ENCODE assay signal across 8 mouse cellular contexts in the genomic region with DNA sequence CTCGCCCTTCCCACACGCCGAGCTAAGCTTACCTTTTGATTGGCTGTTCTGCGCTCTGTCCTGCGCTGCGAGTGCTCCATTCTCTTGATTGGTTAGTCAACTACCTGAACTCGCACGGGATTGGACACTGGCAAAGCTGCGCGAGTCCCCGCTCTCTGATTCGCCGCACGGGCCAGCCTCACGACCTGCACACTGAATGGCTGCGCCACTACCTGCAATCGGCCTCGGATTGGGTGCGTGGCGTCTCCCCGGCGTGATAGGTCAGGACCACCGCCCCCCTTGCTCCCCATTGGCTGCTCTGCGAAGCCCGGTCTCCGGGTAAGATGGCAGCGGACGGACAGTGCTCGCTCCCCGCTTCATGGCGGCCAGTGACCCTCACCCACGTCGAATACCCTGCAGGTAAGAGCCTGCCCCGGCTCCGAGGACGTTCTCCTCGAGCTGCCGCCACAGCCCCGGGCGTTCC. TPM values are rescaled to one million over a fixed set of nuclear protein-coding genes. Genes with fewer than 3 reads are reported as not detected.
DNase-seq lines count a peak whose midpoint lies in the region; ATAC-seq and TF ChIP-seq lines count a peak whose summit lies in the region.

Gene Dolpp1, plus strand, starts transcription at position 141 of the 463 bp plus-strand sequence.

- H3K4me3 ChIP-seq in embryonic facial prominence, embryonic 13.5 days: peak within 1 kb of the TSS; percentile 84
- peak within 1 kb of the TSS; percentile 95 for H3K4me3 ChIP-seq in heart, adult 2 months
- peak within 1 kb of the TSS; percentile 82 for H3K4me3 ChIP-seq in limb, embryonic 13.5 days
- peak within 1 kb of the TSS; percentile 82 for H3K4me3 ChIP-seq in midbrain, embryonic 16.5 days (ENCODE audit: low read depth, low read length)

- H3K79me2 ChIP-seq in heart, adult 2 months (replicated peaks; ENCODE audit: control insufficient read depth, insufficient read depth, low read length): no peaks in the 10 kb centered on the region

- H3K27ac ChIP-seq in embryonic facial prominence, embryonic 13.5 days: peak within 1 kb of the TSS; percentile 87
- peak within 1 kb of the TSS; percentile 82 for H3K27ac ChIP-seq in heart, adult 2 months
- peak within 1 kb of the TSS; percentile 56 for H3K27ac ChIP-seq in limb, embryonic 13.5 days
- peak within 1 kb of the TSS; percentile 95 for H3K27ac ChIP-seq in midbrain, embryonic 16.5 days (ENCODE audit: low read length)

- H3K36me3 ChIP-seq in embryonic facial prominence, embryonic 13.5 days: peaks cover 22% of the 10 kb centered on the region
- no peaks in the 10 kb centered on the region for H3K36me3 ChIP-seq in heart, adult 2 months (ENCODE audit: control insufficient read depth, insufficient read depth, low read length)
- peaks cover 25% of the 10 kb centered on the region for H3K36me3 ChIP-seq in limb, embryonic 13.5 days
- peaks cover 7% of the 10 kb centered on the region; the same call in 1 of the 2 replicates for H3K36me3 ChIP-seq in midbrain, embryonic 16.5 days (ENCODE audit: control insufficient read depth, insufficient read depth, low read length)

- under 1% methylated on average over 40 of the region's 40 CpGs for WGBS in embryonic facial prominence, embryonic 13.5 days
- WGBS in heart, adult 2 months: under 1% methylated on average over 40 of the region's 40 CpGs
- whole genome bisulfite sequencing in limb, embryonic 13.5 days: under 1% methylated on average over 40 of the region's 40 CpGs
- under 1% methylated on average over 40 of the region's 40 CpGs for WGBS in midbrain, embryonic 16.5 days

- ATAC-seq in embryonic facial prominence, embryonic 13.5 days (ENCODE audit: insufficient number of reproducible peaks, insufficient read depth, low FRiP score, low TSS enrichment, low read depth): peak; percentile 97
- peak; percentile 99 for ATAC-seq in limb, embryonic 13.5 days (ENCODE audit: low FRiP score, low read depth)
- ATAC-seq in midbrain, embryonic 16.5 days: peak; percentile 99

- H3K9ac ChIP-seq in embryonic facial prominence, embryonic 13.5 days: peak within 1 kb of the TSS; percentile 81
- H3K9ac ChIP-seq in heart, adult 2 months (ENCODE audit: low read depth, low read length): peak within 1 kb of the TSS; percentile 83
- peak within 1 kb of the TSS; percentile 81 for H3K9ac ChIP-seq in limb, embryonic 13.5 days
- H3K9ac ChIP-seq in midbrain, embryonic 16.5 days (ENCODE audit: low read depth, low read length): peak within 1 kb of the TSS; percentile 61

- no peak for TF ChIP-seq EP300 in heart, adult 2 months (IDR thresholded peaks at IDR 0.05; ENCODE audit: insufficient read depth, low read depth, low read length)

- intact Hi-C loops in heart, adult 2 months (cut with DNase I): loop anchor here (1.0 kb wide), 1 partner anchor 23 kb away; the partner anchor contains the start of gene Crat

- H3K4me1 ChIP-seq in embryonic facial prominence, embryonic 13.5 days: peaks cover 22% of the 10 kb centered on the region
- H3K4me1 ChIP-seq in heart, adult 2 months (ENCODE audit: control insufficient read depth, insufficient read depth, low read length): peaks cover 3% of the 10 kb centered on the region
- peaks cover 16% of the 10 kb centered on the region for H3K4me1 ChIP-seq in limb, embryonic 13.5 days
- H3K4me1 ChIP-seq in midbrain, embryonic 16.5 days (ENCODE audit: control insufficient read depth, insufficient read depth, low read length): peaks cover 17% of the 10 kb centered on the region

- DNase-seq in 3134 (ENCODE audit: extremely low read depth, insufficient read length, low spot score): peak; percentile 98
- peak; percentile 97 for DNase-seq in adrenal gland, postnatal 36 days
- peak; percentile 91 to 97 for DNase-seq in heart, adult 2 months
- peak; percentile 98 for DNase-seq in kidney, adult 8-10 months
- peak; percentile 91 to 96 for DNase-seq in spleen, postnatal 10 days (ENCODE audit: low spot score in 2 of 2)

- TF ChIP-seq CTCF in heart, adult 2 months (IDR thresholded peaks at IDR 0.05): no peak

- H3K4me2 ChIP-seq in embryonic facial prominence, embryonic 13.5 days: peak within 1 kb of the TSS; percentile 95
- H3K4me2 ChIP-seq in limb, embryonic 13.5 days (replicated peaks): peak within 1 kb of the TSS; percentile 85
- peak within 1 kb of the TSS; percentile 68 for H3K4me2 ChIP-seq in midbrain, embryonic 16.5 days (ENCODE audit: low read length)

- no peaks in the 10 kb centered on the region for H3K27me3 ChIP-seq in embryonic facial prominence, embryonic 13.5 days
- no peaks in the 10 kb centered on the region for H3K27me3 ChIP-seq in heart, adult 2 months (ENCODE audit: control insufficient read depth, insufficient read depth, low read length)
- H3K27me3 ChIP-seq in limb, embryonic 13.5 days: no peaks in the 10 kb centered on the region
- no peaks in the 10 kb centered on the region for H3K27me3 ChIP-seq in midbrain, embryonic 16.5 days (ENCODE audit: control insufficient read depth, insufficient read depth, low read depth, low read length)

- peak; percentile 65 for TF ChIP-seq POLR2A in heart, adult 2 months (IDR thresholded peaks at IDR 0.05; ENCODE audit: insufficient read depth, low read depth, low read length)

- H3K9me3 ChIP-seq in embryonic facial prominence, embryonic 13.5 days: no peaks in the 10 kb centered on the region
- H3K9me3 ChIP-seq in limb, embryonic 13.5 days: no peaks in the 10 kb centered on the region
- no peaks in the 10 kb centered on the region for H3K9me3 ChIP-seq in midbrain, embryonic 16.5 days (replicated peaks; ENCODE audit: control insufficient read depth, low read length, poor library complexity, severe bottlenecking)

RNA-seq across cellular contexts. Expression of gene Dolpp1, which starts in this region (rescaled TPM):
- 10 to 100 TPM; 18.2 to 18.7 TPM for total RNA-seq in adrenal gland, postnatal 36 days (2021)
- 31.9 and 34.9 TPM in 2 replicates for polyA plus RNA-seq in embryonic facial prominence, embryonic 13.5 days (2015; fragmentation: Nextera tagmentation; extraction: Ambion mirVana)
- total RNA-seq in heart, adult 2 months (2021): 1 to 10 TPM; 5.9 to 9.0 TPM
- 23.5 and 25.1 TPM in 2 replicates for polyA plus RNA-seq in heart, adult 2 months (2012; rRNA removed)
- polyA plus RNA-seq in limb, embryonic 13.5 days (2015; fragmentation: Nextera tagmentation; extraction: Ambion mirVana): 33.1 and 33.5 TPM in 2 replicates
- 63.6 and 67.8 TPM in 2 replicates for polyA plus RNA-seq in midbrain, embryonic 16.5 days (2015; fragmentation: Nextera tagmentation; extraction: Ambion mirVana)

Comparison
In these comparisons a context has a peak if more than half of its experiments do, and no peak if none do; other contexts are left out.
1. Peak in every context shown above with its lines: DNase-seq, ATAC-seq, H3K4me3 ChIP-seq and H3K27ac ChIP-seq.